Mouse (Mus musculus) liver, embryonic 15.5 days (tissue): ENCODE measurements around the gene Tmem150b. TPM values are rescaled to one million over a fixed set of nuclear protein-coding genes. Genes with fewer than 3 reads are reported as not detected.

Experiments used
- ATAC-seq: fragments of 200-750 bp; cut with Nextera tagmentation; 2 replicates; pipeline ENCODE4 v1.8.0; 2017; ENCODE audit warnings: moderate number of reproducible peaks, mild to moderate bottlenecking, moderate library complexity; ENCODE audit not compliant: insufficient read depth
- H3K27ac ChIP-seq: fragments of 300-500 bp; sonication (generic); replicated peaks from 2 replicates; pipeline ENCODE4 v1.5.1; 2015; ENCODE audit warnings: mild to moderate bottlenecking, inconsistent platforms
- H3K27me3 ChIP-seq: fragments of 300-500 bp; sonication (generic); 2 replicates; pipeline ENCODE4 v1.6.1; 2015; ENCODE audit warnings: mild to moderate bottlenecking, inconsistent platforms
- H3K36me3 ChIP-seq: fragments of 300-500 bp; sonication (generic); replicated peaks from 2 replicates; pipeline ENCODE4 v1.6.1; 2015; ENCODE audit warnings: moderate library complexity, mild to moderate bottlenecking, inconsistent platforms
- H3K4me1 ChIP-seq: fragments of 300-500 bp; sonication (generic); replicated peaks from 2 replicates; pipeline ENCODE4 v1.6.1; 2015; ENCODE audit warnings: inconsistent platforms
- H3K4me2 ChIP-seq: fragments of 300-500 bp; sonication (generic); 2 replicates; pipeline ENCODE4 v1.6.1; 2015; ENCODE audit warnings: moderate library complexity, mild to moderate bottlenecking, inconsistent platforms
- H3K4me3 ChIP-seq: fragments of 300-500 bp; sonication (generic); replicated peaks from 2 replicates; pipeline ENCODE4 v1.5.1; 2015; ENCODE audit warnings: mild to moderate bottlenecking, inconsistent platforms
- H3K9ac ChIP-seq: fragments of 300-500 bp; sonication (generic); 2 replicates; pipeline ENCODE4 v1.6.1; 2015; ENCODE audit warnings: moderate library complexity, mild to moderate bottlenecking, inconsistent platforms
- H3K9me3 ChIP-seq: fragments of 300-500 bp; sonication (generic); replicated peaks from 2 replicates; pipeline ENCODE4 v1.6.1; 2016; ENCODE audit warnings: inconsistent platforms
- WGBS: fragments of 180-500 bp; shearing (Covaris S2); methylation state at CpG from one replicate; pipeline ENCODE4 v1.1.7; 2015; ENCODE audit warnings: mixed read lengths; ENCODE audit not compliant: insufficient replicate concordance; 5-methylcytosine and 5-hydroxymethylcytosine counted together
- polyA plus RNA-seq: library from polyadenylated mRNA; unstranded; fragments of >200 nt; fragmentation: Nextera tagmentation; extraction: Ambion mirVana; gene quantifications from 2 replicates; pipeline ENCODE4 v1.2.1, GENCODE M21; 2015

Gene Tmem150b
- polyA plus RNA-seq, 1 experiment from 2014 or later = 0.37 TPM

DNA sequence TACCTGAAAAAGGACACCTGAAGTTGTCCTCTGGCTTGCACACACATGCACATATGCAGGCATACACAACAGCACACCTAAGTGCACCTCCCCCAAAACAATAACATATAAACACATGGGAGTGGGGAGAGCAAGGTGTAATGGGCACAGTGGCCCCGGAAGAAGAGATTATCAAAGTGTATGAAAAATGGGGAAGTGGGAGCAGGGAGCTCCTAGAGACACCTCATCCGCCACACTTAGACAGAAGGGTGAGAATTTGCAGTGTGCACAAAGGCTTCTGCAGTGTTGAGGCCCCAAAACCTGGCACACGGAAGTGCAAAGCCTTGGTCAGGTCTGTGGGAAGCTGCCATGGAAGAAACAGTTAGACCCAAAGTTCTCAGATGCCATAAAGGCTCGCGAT is 6.0 kb upstream of the Tmem150b start:
- Histone ChIP-seq H3K9ac (no peak overlapping the region), H3K27ac (no peak overlapping the region), H3K4me3 (no peak overlapping the region), H3K9me3 (no peaks in the 10 kb centered on the region), H3K36me3 (no peaks in the 10 kb centered on the region), H3K27me3 (no peaks in the 10 kb centered on the region), H3K4me1 (peaks cover 22% of the 10 kb centered on the region), H3K4me2 (no peak overlapping the region)
- no peak for ATAC-seq
- WGBS = 41% methylated on average over 5 of the region's 5 CpGs

DNA sequence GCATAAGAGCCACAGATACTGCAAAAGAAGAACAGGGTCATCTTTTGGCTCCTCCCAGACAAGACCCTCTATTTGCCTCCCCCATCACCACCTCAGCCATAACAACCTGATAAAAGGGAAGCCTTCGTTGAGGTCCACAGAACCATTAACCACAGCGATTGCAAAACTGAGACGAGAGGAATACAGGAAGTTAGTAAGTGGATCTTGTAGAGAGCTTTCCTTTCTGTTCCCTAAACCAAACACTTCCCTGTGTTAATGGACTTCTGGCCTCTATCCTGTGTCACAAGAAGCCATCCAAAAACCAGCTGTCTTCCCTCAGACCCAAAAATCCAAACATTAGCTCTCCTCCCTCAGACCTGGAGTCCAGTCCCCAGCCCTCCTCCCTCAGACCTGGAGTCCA is 690 bp downstream of the Tmem150b start:
- Histone ChIP-seq H3K4me3 (peak overlapping the region; percentile 39), H3K9me3 (no peaks in the 10 kb centered on the region), H3K4me2 (peak overlapping the region; percentile 57), H3K4me1 (peaks cover 7% of the 10 kb centered on the region; the same call in 1 of the 2 replicates), H3K36me3 (no peaks in the 10 kb centered on the region), H3K27ac (peak overlapping the region; percentile 34; the same call in 1 of the 2 replicates), H3K9ac (no peak overlapping the region), H3K27me3 (no peaks in the 10 kb centered on the region)
- WGBS = 7% methylated on average over 3 of the region's 3 CpGs
- ATAC-seq = no peak

DNA sequence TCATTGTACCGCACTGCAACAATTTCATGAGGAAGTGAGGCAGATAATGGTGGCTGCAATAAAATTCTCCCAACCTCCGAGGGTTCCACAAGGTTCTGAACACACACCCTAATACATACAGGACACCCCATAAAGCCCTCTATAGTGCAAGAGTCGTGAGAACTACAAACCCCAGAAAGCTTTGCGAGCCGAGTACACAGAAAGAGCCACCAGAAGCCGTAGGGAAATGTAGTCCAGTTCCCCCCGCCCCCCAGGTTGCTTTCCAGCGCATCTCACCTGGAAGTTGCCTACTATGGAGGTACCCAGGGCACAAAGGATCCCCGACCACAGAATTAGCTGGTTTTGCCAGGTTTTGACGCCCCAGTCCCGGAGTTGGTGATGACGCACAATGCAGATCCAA is 1.5 kb downstream of the Tmem150b start:
- no peaks in the 10 kb centered on the region for H3K36me3 ChIP-seq
- peaks cover 7% of the 10 kb centered on the region; the same call in 1 of the 2 replicates for H3K4me1 ChIP-seq
- peak overlapping the region; percentile 57 for H3K4me2 ChIP-seq
- H3K4me3 ChIP-seq = peak overlapping the region; percentile 39
- H3K9me3 ChIP-seq = no peaks in the 10 kb centered on the region
- ATAC-seq = no peak
- WGBS = 26% methylated on average over 12 of the region's 12 CpGs
- H3K27ac ChIP-seq = no peak overlapping the region
- no peak overlapping the region for H3K9ac ChIP-seq
- no peaks in the 10 kb centered on the region for H3K27me3 ChIP-seq

DNA sequence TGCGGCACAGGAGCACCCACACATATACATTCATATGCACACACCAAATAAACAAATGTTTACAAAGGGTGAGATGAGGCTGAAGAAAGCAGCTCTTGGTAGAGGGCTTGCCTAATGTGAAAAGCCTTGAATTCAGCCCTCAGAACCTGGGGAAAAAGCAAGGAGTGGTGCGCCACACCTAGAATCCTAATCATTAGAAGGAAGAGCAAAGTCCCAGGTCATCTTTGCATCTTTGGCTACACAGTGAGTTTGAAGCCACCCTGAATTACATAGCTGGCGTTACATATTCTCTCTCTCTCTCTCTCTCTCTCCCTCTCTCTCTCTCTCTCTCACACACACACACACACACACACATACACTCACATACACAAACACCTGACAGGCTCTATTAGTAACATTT is 5.8 kb downstream of the Tmem150b start:
- Histone ChIP-seq H3K36me3 (no peaks in the 10 kb centered on the region), H3K4me2 (no peak overlapping the region), H3K9me3 (no peaks in the 10 kb centered on the region), H3K4me3 (no peak overlapping the region), H3K27ac (no peak overlapping the region), H3K9ac (no peak overlapping the region), H3K4me1 (no peaks in the 10 kb centered on the region), H3K27me3 (no peaks in the 10 kb centered on the region)
- WGBS = 79% methylated on average over 3 of the region's 3 CpGs
- ATAC-seq = no peak

DNA sequence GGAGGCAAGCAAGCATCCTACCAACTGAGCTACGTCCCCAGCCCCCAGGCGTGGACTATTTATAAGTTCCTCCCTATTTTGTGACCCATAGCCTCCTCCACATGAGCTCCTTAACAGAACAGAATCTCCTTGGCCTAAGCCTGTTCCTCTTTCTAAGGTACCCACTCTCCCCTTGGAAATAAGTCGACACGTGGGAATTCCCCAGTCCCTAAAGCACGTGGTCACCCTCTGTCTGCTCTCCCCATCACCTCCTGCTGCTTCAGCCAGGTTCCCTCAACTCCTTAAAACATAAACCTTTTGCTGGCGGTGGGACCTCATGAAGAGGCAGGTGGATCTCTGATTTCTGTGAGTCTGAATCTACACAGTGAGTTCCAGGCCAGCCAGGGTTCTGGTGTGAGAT is 8.1 kb downstream of the Tmem150b start:
- H3K9me3 ChIP-seq = no peaks in the 10 kb centered on the region
- WGBS = 48% methylated on average over 6 of the region's 6 CpGs

DNA sequence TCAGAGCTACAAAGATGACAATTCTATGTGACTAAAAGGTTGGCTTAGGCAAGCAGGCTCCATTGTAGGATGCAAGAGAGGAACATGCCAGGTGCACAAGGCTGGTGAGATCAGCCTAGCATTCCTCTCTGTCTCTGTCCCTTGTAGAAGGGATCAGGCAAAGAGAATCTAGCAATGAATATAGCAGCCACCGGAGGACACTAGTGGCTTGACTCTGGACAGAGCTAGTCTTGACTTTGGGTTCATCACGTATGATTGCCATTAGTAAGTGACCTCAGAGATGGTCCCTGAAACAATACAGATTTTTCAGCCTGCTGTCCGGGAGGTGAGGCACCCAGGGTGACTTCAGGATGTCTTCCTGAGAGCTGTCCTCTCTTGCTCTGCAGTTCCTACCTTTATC is 12.5 kb downstream of the Tmem150b start:
- Histone ChIP-seq H3K4me1 (no peaks in the 10 kb centered on the region), H3K4me2 (no peak overlapping the region), H3K27ac (no peak overlapping the region), H3K4me3 (no peak overlapping the region), H3K9me3 (no peaks in the 10 kb centered on the region), H3K27me3 (peaks cover 5% of the 10 kb centered on the region; the same call in 1 of the 2 replicates), H3K9ac (no peak overlapping the region), H3K36me3 (no peaks in the 10 kb centered on the region)
- ATAC-seq = no peak
- WGBS = 50% methylated on average over 3 of the region's 3 CpGs

More for the DNA sequence above, 8.1 kb downstream of the Tmem150b start:
- no peaks in the 10 kb centered on the region for H3K27me3 ChIP-seq
- no peak overlapping the region for H3K4me2 ChIP-seq
- H3K9ac ChIP-seq = no peak overlapping the region
- H3K4me1 ChIP-seq = no peaks in the 10 kb centered on the region
- no peak overlapping the region for H3K27ac ChIP-seq
- no peak overlapping the region for H3K4me3 ChIP-seq
- ATAC-seq = no peak
- H3K36me3 ChIP-seq = no peaks in the 10 kb centered on the region

DNA sequence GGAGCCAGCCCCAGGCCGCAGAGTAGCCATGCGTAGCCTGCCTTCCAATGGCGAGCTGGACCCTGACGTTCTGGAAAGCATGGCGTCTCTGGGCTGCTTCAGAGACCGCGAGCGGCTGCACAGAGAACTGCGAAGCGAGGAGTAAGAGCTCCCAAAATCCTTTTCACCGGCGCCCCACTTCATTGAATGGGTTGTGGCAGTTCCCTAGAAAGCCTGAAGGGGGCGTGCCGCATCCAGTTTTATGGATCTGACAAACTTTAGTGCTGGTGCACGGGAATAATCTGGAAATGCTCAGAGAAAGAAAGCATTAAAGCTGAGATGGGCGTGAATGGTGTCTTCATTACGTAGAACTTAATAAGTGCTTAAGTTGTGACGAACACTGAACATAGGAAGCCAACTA is 20.0 kb downstream of the Tmem150b start:
- Histone ChIP-seq H3K36me3 (no peaks in the 10 kb centered on the region), H3K9ac (no peak overlapping the region)
- ATAC-seq = no peak

DNA sequence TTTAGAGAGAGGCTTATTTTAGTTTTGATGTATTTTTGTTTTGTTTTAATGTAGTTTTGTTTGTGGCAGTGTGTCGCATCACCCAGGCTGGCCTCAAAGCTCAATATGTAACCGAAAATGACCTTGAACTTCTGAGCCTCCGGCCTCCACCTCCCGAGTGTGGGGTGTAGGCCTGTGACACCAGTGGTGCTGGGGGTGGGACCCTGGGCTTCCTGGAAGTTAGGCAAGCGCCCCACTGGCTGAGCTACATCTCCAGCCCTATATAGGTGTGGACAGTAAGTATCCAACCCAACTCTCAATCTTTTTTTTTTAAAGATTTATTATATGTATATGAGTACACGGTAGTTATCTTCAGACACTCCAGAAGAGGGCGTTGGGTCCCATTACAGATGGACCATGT is 21.9 kb downstream of the Tmem150b start:
- Histone ChIP-seq H3K4me2 (no peak overlapping the region), H3K27ac (no peak overlapping the region), H3K4me3 (no peak overlapping the region), H3K9ac (no peak overlapping the region), H3K36me3 (no peaks in the 10 kb centered on the region), H3K27me3 (peaks cover 12% of the 10 kb centered on the region), H3K4me1 (peaks cover 6% of the 10 kb centered on the region), H3K9me3 (no peaks in the 10 kb centered on the region)
- WGBS = 69% methylated on average over 7 of the region's 7 CpGs
- ATAC-seq = no peak

More for the DNA sequence above, 20.0 kb downstream of the Tmem150b start:
- Histone ChIP-seq H3K9me3 (no peaks in the 10 kb centered on the region), H3K27me3 (peaks cover 13% of the 10 kb centered on the region), H3K4me1 (peaks cover 6% of the 10 kb centered on the region), H3K4me3 (no peak overlapping the region), H3K4me2 (peak overlapping the region; percentile 47), H3K27ac (no peak overlapping the region)
- 27% methylated on average over 18 of the region's 18 CpGs for WGBS

DNA sequence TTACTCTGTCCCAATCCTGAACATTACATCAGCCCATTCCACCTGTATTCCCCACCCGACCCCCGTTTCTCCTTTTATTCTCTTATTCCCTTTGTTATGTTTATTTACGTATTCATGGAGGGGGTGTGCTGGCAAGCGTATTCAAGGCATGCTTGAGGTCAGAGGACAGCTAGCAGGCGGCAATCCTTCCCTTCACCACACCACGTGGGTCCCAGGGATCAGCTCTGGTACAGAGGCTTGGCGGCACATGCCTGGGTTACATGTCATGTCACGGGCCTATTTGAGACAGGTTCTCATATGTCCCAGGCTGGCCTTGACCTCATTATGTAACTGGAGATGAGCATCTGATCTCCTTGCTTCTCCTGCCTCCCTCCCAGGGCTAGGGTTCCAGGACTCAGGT is 22.7 kb downstream of the Tmem150b start:
- H3K27ac ChIP-seq = no peak overlapping the region
- peaks cover 5% of the 10 kb centered on the region for H3K4me1 ChIP-seq
- H3K9me3 ChIP-seq = no peaks in the 10 kb centered on the region
- no peak overlapping the region for H3K9ac ChIP-seq
- no peak overlapping the region for H3K4me3 ChIP-seq
- no peak for ATAC-seq
- WGBS = 66% methylated on average over 8 of the region's 8 CpGs
- H3K4me2 ChIP-seq = no peak overlapping the region
- peaks cover 9% of the 10 kb centered on the region for H3K27me3 ChIP-seq
- H3K36me3 ChIP-seq = no peaks in the 10 kb centered on the region

DNA sequence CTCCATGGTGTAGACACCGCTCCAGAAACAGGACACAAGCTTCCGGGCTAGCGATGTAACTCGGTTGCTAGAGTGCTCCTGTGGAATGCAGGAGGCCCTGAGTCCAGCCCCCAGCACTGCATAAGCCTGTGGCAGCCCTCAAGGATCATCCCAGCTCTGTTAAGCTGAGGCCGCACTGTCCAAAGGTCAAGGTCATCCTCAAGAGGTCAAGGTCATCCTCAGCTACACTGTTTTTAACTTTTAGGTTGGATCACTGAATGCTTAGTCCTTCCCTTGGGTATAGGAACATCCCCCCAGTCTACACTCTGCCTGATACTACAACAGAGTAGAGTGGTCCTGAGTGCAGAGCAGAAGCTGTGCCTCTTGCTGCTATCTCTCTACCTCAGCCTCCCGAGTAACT is 32.0 kb downstream of the Tmem150b start:
- H3K4me3 ChIP-seq = no peak overlapping the region
- 71% methylated on average over 6 of the region's 6 CpGs for WGBS

DNA sequence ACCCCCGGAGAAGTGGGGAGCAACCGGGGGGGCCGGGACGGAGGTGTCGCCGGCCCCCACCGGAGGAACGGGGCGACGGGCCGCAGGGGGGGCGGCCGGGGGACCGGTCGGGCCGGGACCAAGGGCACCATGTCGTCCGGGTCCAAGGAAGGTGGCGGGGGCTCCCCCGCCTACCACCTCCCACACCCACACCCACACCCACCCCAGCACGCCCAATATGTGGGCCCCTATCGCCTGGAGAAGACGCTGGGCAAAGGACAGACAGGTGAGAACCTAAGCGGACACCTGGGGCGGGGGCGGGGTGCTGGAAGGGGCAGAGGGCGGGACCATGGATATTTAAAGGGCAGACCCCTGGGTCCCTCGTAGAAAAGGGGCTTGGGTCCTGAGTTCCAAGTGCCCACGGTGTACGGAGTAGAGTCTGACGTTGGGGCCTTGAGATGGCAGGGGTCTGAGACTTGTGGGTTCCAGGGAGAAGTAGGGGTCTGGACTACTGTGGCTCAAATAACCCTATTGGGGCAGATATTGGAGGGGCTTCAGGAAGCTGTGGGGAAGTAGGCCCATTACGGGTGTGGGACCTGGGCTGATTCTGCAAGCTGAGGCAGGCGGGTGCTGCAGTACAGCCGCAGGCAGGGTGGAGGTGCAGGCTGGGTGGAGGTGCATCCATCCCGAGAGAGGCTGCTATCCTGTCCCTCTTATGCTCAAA is 33.9 kb downstream of the Tmem150b start:
- WGBS = 26% methylated on average over 25 of the region's 35 CpGs
- ATAC-seq = no peak
- Histone ChIP-seq H3K4me1 (peaks cover 7% of the 10 kb centered on the region; the same call in 1 of the 2 replicates), H3K9ac (peak overlapping the region; percentile 27; the same call in 1 of the 2 replicates), H3K36me3 (no peaks in the 10 kb centered on the region), H3K27ac (no peak overlapping the region), H3K4me3 (peak overlapping the region; percentile 45), H3K4me2 (peak overlapping the region; percentile 64), H3K27me3 (peaks cover 42% of the 10 kb centered on the region), H3K9me3 (no peaks in the 10 kb centered on the region)

More for the DNA sequence above, 32.0 kb downstream of the Tmem150b start:
- Histone ChIP-seq H3K4me2 (no peak overlapping the region), H3K9me3 (no peaks in the 10 kb centered on the region), H3K27me3 (peaks cover 42% of the 10 kb centered on the region), H3K9ac (no peak overlapping the region), H3K4me1 (peaks cover 7% of the 10 kb centered on the region; the same call in 1 of the 2 replicates), H3K36me3 (no peaks in the 10 kb centered on the region), H3K27ac (no peak overlapping the region)
- no peak for ATAC-seq
